ENCODE assay signal across 15 mouse cellular contexts in genomic region chr3:87724556-87724955, GRCm38 (mm10). TPM values are rescaled to one million over a fixed set of nuclear protein-coding genes. Genes with fewer than 3 reads are reported as not detected.
"Had no signal": no experiment of that assay in that cellular context is flagged by ENCODE, and none has a peak within 500 bp of the region (broad histone marks: within the 10 kb centered on the region; RNA-seq: fewer than 3 reads in every experiment).

No protein-coding gene starts in this region.

- ATAC-seq: liver, embryonic 12.5 days had no signal

- H3K9me3 ChIP-seq: limb, embryonic 10.5 days; liver, embryonic 12.5 days; lung, embryonic 15.5 days; midbrain, embryonic 10.5 days; neural tube, embryonic 15.5 days had no signal

- H3K4me3 ChIP-seq: left cerebral cortex, adult 2 months; limb, embryonic 10.5 days; liver, embryonic 12.5 days; lung, embryonic 15.5 days; midbrain, embryonic 10.5 days; myocyte; neural tube, embryonic 15.5 days had no signal

- DNase-seq: kidney, adult 18-20 months; kidney, postnatal 14 days; midbrain, embryonic 14.5 days; right cerebral cortex, adult 18-20 months; right cerebral cortex, postnatal 25 days; thymus, adult 2 months; thymus, postnatal 25 days had no signal

- H3K4me1 ChIP-seq: limb, embryonic 10.5 days; liver, embryonic 12.5 days; lung, embryonic 15.5 days; midbrain, embryonic 10.5 days; neural tube, embryonic 15.5 days had no signal

- H3K4me2 ChIP-seq: liver, embryonic 12.5 days; lung, embryonic 15.5 days; neural tube, embryonic 15.5 days had no signal

- H3K9ac ChIP-seq: liver, embryonic 12.5 days; lung, embryonic 15.5 days; neural tube, embryonic 15.5 days had no signal

- H3K27me3 ChIP-seq: liver, embryonic 12.5 days; lung, embryonic 15.5 days; neural tube, embryonic 15.5 days had no signal

- H3K27ac ChIP-seq: left cerebral cortex, adult 2 months; limb, embryonic 10.5 days; liver, embryonic 12.5 days; lung, embryonic 15.5 days; midbrain, embryonic 10.5 days; neural tube, embryonic 15.5 days had no signal

RNA-seq across cellular contexts. Expression of gene Lrrc71, which starts 23.9 kb away (rescaled TPM):
- total RNA-seq: megakaryocyte progenitor cell, adult 5-6 weeks had no signal
